Comparison of ENCODE assay signal across 26 mouse cellular contexts in genomic region chr11:104329185-104329926, GRCm38 (mm10).
A peak's percentile ranks its signal among the peaks of the same experiment; 100 is the strongest.
DNase-seq lines count a peak whose midpoint lies in the region; ATAC-seq and TF ChIP-seq lines count a peak whose summit lies in the region.
"Had no signal": no experiment of that assay in that cellular context is flagged by ENCODE, and none has a peak within 500 bp of the region (broad histone marks: within the 10 kb centered on the region; RNA-seq: fewer than 3 reads in every experiment).

No protein-coding gene starts in this region.

- H3K9me3 ChIP-seq in embryonic facial prominence, embryonic 12.5 days, result no peaks in the 10 kb centered on the region; the same call in 1 of the 2 replicates
- H3K9me3 ChIP-seq in embryonic facial prominence, embryonic 10.5 days, result no peaks in the 10 kb centered on the region
- no peaks in the 10 kb centered on the region for H3K9me3 ChIP-seq in hindbrain, embryonic 16.5 days (ENCODE audit: control insufficient read depth, low read length)
- H3K9me3 ChIP-seq in hindbrain, embryonic 11.5 days (ENCODE audit: control insufficient read depth, low read length), result no peaks in the 10 kb centered on the region
- H3K9me3 ChIP-seq in midbrain, embryonic 16.5 days (replicated peaks; ENCODE audit: control insufficient read depth, low read length, poor library complexity, severe bottlenecking), result no peaks in the 10 kb centered on the region
- no peaks in the 10 kb centered on the region for H3K9me3 ChIP-seq in midbrain, embryonic 11.5 days (ENCODE audit: control insufficient read depth, low read length)
- no peaks in the 10 kb centered on the region for H3K9me3 ChIP-seq in intestine, postnatal 0 days (ENCODE audit: control insufficient read depth)
- H3K9me3 ChIP-seq: embryonic facial prominence, embryonic 15.5 days; forebrain, embryonic 12.5 days; heart, embryonic 12.5 days; liver, embryonic 13.5 days had no signal

- no peak for DNase-seq in embryonic facial prominence, embryonic 10.5 days (ENCODE audit: low spot score)
- no peak for DNase-seq in hindbrain, embryonic 11.5 days (ENCODE audit: low spot score)
- DNase-seq in midbrain, embryonic 11.5 days (ENCODE audit: low spot score, missing footprints), result no peak
- no peak for DNase-seq in thymus, postnatal 14 days
- DNase-seq: cerebellum, adult 18-20 months; cerebellum, postnatal 10 days; gastrocnemius, postnatal 14 days; kidney, adult 18-20 months; kidney, postnatal 4 days; layer of hippocampus, postnatal 36 days; left cerebral cortex, postnatal 4 days; liver, embryonic 13.5 days; lung, adult 2 months; lung, postnatal 10 days; right cerebral cortex, postnatal 4 days; thymus, postnatal 36 days had no signal

- no peaks in the 10 kb centered on the region for H3K4me1 ChIP-seq in embryonic facial prominence, embryonic 12.5 days
- H3K4me1 ChIP-seq in embryonic facial prominence, embryonic 10.5 days, result peaks cover 6% of the 10 kb centered on the region; the same call in 1 of the 2 replicates
- no peaks in the 10 kb centered on the region for H3K4me1 ChIP-seq in hindbrain, embryonic 16.5 days (ENCODE audit: control insufficient read depth, insufficient read depth, low read depth, low read length)
- no peaks in the 10 kb centered on the region for H3K4me1 ChIP-seq in hindbrain, embryonic 11.5 days (replicated peaks; ENCODE audit: control insufficient read depth, insufficient read depth, low read length)
- no peaks in the 10 kb centered on the region for H3K4me1 ChIP-seq in midbrain, embryonic 16.5 days (ENCODE audit: control insufficient read depth, insufficient read depth, low read length)
- no peaks in the 10 kb centered on the region for H3K4me1 ChIP-seq in midbrain, embryonic 11.5 days (ENCODE audit: control insufficient read depth, insufficient read depth, low read length)
- no peaks in the 10 kb centered on the region for H3K4me1 ChIP-seq in intestine, postnatal 0 days (replicated peaks; ENCODE audit: control insufficient read depth, insufficient read depth, low read length)
- H3K4me1 ChIP-seq: embryonic facial prominence, embryonic 15.5 days; forebrain, embryonic 12.5 days; liver, embryonic 13.5 days had no signal

- no peaks in the 10 kb centered on the region for H3K27me3 ChIP-seq in embryonic facial prominence, embryonic 12.5 days
- H3K27me3 ChIP-seq in embryonic facial prominence, embryonic 10.5 days (replicated peaks; ENCODE audit: low read depth, poor library complexity, severe bottlenecking), result no peaks in the 10 kb centered on the region
- H3K27me3 ChIP-seq in hindbrain, embryonic 16.5 days (replicated peaks; ENCODE audit: control insufficient read depth, insufficient read depth, low read length), result no peaks in the 10 kb centered on the region
- H3K27me3 ChIP-seq in hindbrain, embryonic 11.5 days (ENCODE audit: control insufficient read depth, insufficient read depth, low read length), result no peaks in the 10 kb centered on the region
- H3K27me3 ChIP-seq in midbrain, embryonic 16.5 days (ENCODE audit: control insufficient read depth, insufficient read depth, low read depth, low read length), result no peaks in the 10 kb centered on the region
- no peaks in the 10 kb centered on the region for H3K27me3 ChIP-seq in midbrain, embryonic 11.5 days (ENCODE audit: control insufficient read depth, insufficient read depth, low read length)
- no peaks in the 10 kb centered on the region for H3K27me3 ChIP-seq in intestine, postnatal 0 days (replicated peaks; ENCODE audit: control insufficient read depth, insufficient read depth, low read length)
- H3K27me3 ChIP-seq: CH12.LX; embryonic facial prominence, embryonic 15.5 days; forebrain, embryonic 12.5 days; heart, embryonic 12.5 days; liver, embryonic 13.5 days had no signal

- H3K27ac ChIP-seq in embryonic facial prominence, embryonic 12.5 days, result no peak overlapping the region
- H3K27ac ChIP-seq in embryonic facial prominence, embryonic 10.5 days (replicated peaks), result no peak overlapping the region
- H3K27ac ChIP-seq in hindbrain, embryonic 16.5 days (ENCODE audit: low read depth, low read length), result no peak overlapping the region
- no peak overlapping the region for H3K27ac ChIP-seq in hindbrain, embryonic 11.5 days (ENCODE audit: low read depth, low read length)
- H3K27ac ChIP-seq in midbrain, embryonic 16.5 days (ENCODE audit: low read length), result 0 out of 2 replicates have a peak overlapping the region, but pooled peaks have one; percentile 29
- no peak overlapping the region for H3K27ac ChIP-seq in midbrain, embryonic 11.5 days (ENCODE audit: low read depth, low read length)
- H3K27ac ChIP-seq in intestine, postnatal 0 days (ENCODE audit: low read depth, low read length), result no peak overlapping the region
- H3K27ac ChIP-seq: embryonic facial prominence, embryonic 15.5 days; liver, embryonic 13.5 days; macrophage had no signal

- ATAC-seq in embryonic facial prominence, embryonic 12.5 days (ENCODE audit: insufficient number of reproducible peaks, insufficient read depth, low FRiP score, low TSS enrichment), result 0 out of 2 replicates have a peak, but pooled peaks have one; percentile 41
- ATAC-seq in hindbrain, embryonic 16.5 days, result 0 out of 2 replicates have a peak, but pooled peaks have one; percentile 11
- no peak for ATAC-seq in hindbrain, embryonic 11.5 days (ENCODE audit: low FRiP score)
- no peak for ATAC-seq in midbrain, embryonic 16.5 days
- ATAC-seq in midbrain, embryonic 11.5 days (ENCODE audit: low FRiP score), result no peak
- peak; percentile 37; the same call in 1 of the 2 replicates for ATAC-seq in intestine, postnatal 0 days
- ATAC-seq: activated CD4-positive, CD25-positive, alpha-beta regulatory T cell, adult 4 months had no signal

- no peak for TF ChIP-seq CTCF in intestine, postnatal 0 days (IDR thresholded peaks at IDR 0.05; ENCODE audit: low read depth)

- 80% methylated on average over 11 of the region's 11 CpGs for WGBS in embryonic facial prominence, embryonic 12.5 days
- 84% methylated on average over 11 of the region's 11 CpGs for WGBS in embryonic facial prominence, embryonic 10.5 days
- 81% methylated on average over 11 of the region's 11 CpGs for WGBS in hindbrain, embryonic 16.5 days
- 86% methylated on average over 11 of the region's 11 CpGs for WGBS in hindbrain, embryonic 11.5 days
- WGBS in midbrain, embryonic 16.5 days, result 85% methylated on average over 11 of the region's 11 CpGs
- 85% methylated on average over 11 of the region's 11 CpGs for WGBS in midbrain, embryonic 11.5 days
- WGBS in intestine, postnatal 0 days, result 59% methylated on average over 11 of the region's 11 CpGs

- H3K4me3 ChIP-seq in embryonic facial prominence, embryonic 12.5 days, result no peak overlapping the region
- no peak overlapping the region for H3K4me3 ChIP-seq in embryonic facial prominence, embryonic 10.5 days
- H3K4me3 ChIP-seq in hindbrain, embryonic 16.5 days (ENCODE audit: low read length), result no peak overlapping the region
- H3K4me3 ChIP-seq in hindbrain, embryonic 11.5 days (ENCODE audit: low read depth, low read length), result no peak overlapping the region
- no peak overlapping the region for H3K4me3 ChIP-seq in midbrain, embryonic 16.5 days (ENCODE audit: low read depth, low read length)
- H3K4me3 ChIP-seq in midbrain, embryonic 11.5 days (ENCODE audit: low read depth, low read length), result no peak overlapping the region
- H3K4me3 ChIP-seq in intestine, postnatal 0 days (ENCODE audit: low read depth, low read length), result no peak overlapping the region
- H3K4me3 ChIP-seq: embryonic facial prominence, embryonic 15.5 days; forebrain, embryonic 12.5 days; heart, embryonic 12.5 days; liver, embryonic 13.5 days had no signal

- no peak overlapping the region for H3K4me2 ChIP-seq in embryonic facial prominence, embryonic 12.5 days (replicated peaks)
- no peak overlapping the region for H3K4me2 ChIP-seq in hindbrain, embryonic 16.5 days (ENCODE audit: low read length)
- no peak overlapping the region for H3K4me2 ChIP-seq in hindbrain, embryonic 11.5 days (replicated peaks; ENCODE audit: low read depth, low read length)
- no peak overlapping the region for H3K4me2 ChIP-seq in midbrain, embryonic 16.5 days (ENCODE audit: low read length)
- H3K4me2 ChIP-seq in midbrain, embryonic 11.5 days, result no peak overlapping the region
- H3K4me2 ChIP-seq in intestine, postnatal 0 days (replicated peaks; ENCODE audit: low read depth), result no peak overlapping the region
- H3K4me2 ChIP-seq: embryonic facial prominence, embryonic 15.5 days; forebrain, embryonic 12.5 days; heart, embryonic 12.5 days; liver, embryonic 13.5 days had no signal

- H3K36me3 ChIP-seq in embryonic facial prominence, embryonic 12.5 days, result peaks cover 19% of the 10 kb centered on the region
- peaks cover 42% of the 10 kb centered on the region for H3K36me3 ChIP-seq in embryonic facial prominence, embryonic 10.5 days (replicated peaks)
- H3K36me3 ChIP-seq in hindbrain, embryonic 16.5 days (ENCODE audit: control insufficient read depth, insufficient read depth, low read length), result peaks cover 10% of the 10 kb centered on the region
- H3K36me3 ChIP-seq in hindbrain, embryonic 11.5 days (ENCODE audit: control insufficient read depth, insufficient read depth, low read length), result peaks cover 5% of the 10 kb centered on the region
- peaks cover 38% of the 10 kb centered on the region for H3K36me3 ChIP-seq in midbrain, embryonic 16.5 days (ENCODE audit: control insufficient read depth, insufficient read depth, low read length)
- peaks cover 8% of the 10 kb centered on the region for H3K36me3 ChIP-seq in midbrain, embryonic 11.5 days (ENCODE audit: control insufficient read depth, insufficient read depth, low read length)
- peaks cover 15% of the 10 kb centered on the region for H3K36me3 ChIP-seq in intestine, postnatal 0 days (ENCODE audit: control insufficient read depth, insufficient read depth)

- no peak overlapping the region for H3K9ac ChIP-seq in embryonic facial prominence, embryonic 12.5 days
- H3K9ac ChIP-seq in hindbrain, embryonic 16.5 days (ENCODE audit: low read depth, low read length), result no peak overlapping the region
- no peak overlapping the region for H3K9ac ChIP-seq in hindbrain, embryonic 11.5 days (ENCODE audit: low read depth, low read length)
- no peak overlapping the region for H3K9ac ChIP-seq in midbrain, embryonic 16.5 days (ENCODE audit: low read depth, low read length)
- H3K9ac ChIP-seq in midbrain, embryonic 11.5 days (ENCODE audit: low read length), result no peak overlapping the region
- no peak overlapping the region for H3K9ac ChIP-seq in intestine, postnatal 0 days (ENCODE audit: low read depth, low read length)
- H3K9ac ChIP-seq: embryonic facial prominence, embryonic 15.5 days; forebrain, embryonic 12.5 days; heart, embryonic 12.5 days; liver, embryonic 13.5 days had no signal

Comparison
In these comparisons a context has a peak if more than half of its experiments do, and no peak if none do; other contexts are left out.
1. ATAC-seq: peak in embryonic facial prominence, embryonic 12.5 days (single experiment), hindbrain, embryonic 16.5 days (single experiment) and intestine, postnatal 0 days (single experiment); none in hindbrain, embryonic 11.5 days (single experiment), midbrain, embryonic 16.5 days (single experiment) and midbrain, embryonic 11.5 days (single experiment).